Mouse (Mus musculus): ENCODE measurements around the gene Rabepk.

- TF ChIP-seq CTCF (IDR thresholded peaks at IDR 0.05; ENCODE audit: insufficient read depth, low read length) (no peak), POLR2A (IDR thresholded peaks at IDR 0.05; ENCODE audit: borderline replicate concordance, extremely low read depth, low read depth, low read length) (no peak)
These were observed 54.0 kb downstream of the Rabepk start for GRCm38 (mm10) chr2:34745673-34746072.

All from lung, adult 2 months (tissue).